Mouse (Mus musculus): Measurements from ENCODE around the gene Tm4sf5.

Gene Tm4sf5

GRCm38 (mm10) chr11:70541415-70541814 lies 36.4 kb downstream of the Tm4sf5 start:
- no peak for DNase-seq (ENCODE audit: low spot score in 2 of 2)

GRCm38 (mm10) chr11:70544496-70544895 lies 39.5 kb downstream of the Tm4sf5 start:
- DNase-seq (ENCODE audit: low spot score in 2 of 2) = no peak

GRCm38 (mm10) chr11:70551526-70551925 lies 46.5 kb downstream of the Tm4sf5 start:
- no peak for DNase-seq (ENCODE audit: low spot score in 2 of 2)

DNA sequence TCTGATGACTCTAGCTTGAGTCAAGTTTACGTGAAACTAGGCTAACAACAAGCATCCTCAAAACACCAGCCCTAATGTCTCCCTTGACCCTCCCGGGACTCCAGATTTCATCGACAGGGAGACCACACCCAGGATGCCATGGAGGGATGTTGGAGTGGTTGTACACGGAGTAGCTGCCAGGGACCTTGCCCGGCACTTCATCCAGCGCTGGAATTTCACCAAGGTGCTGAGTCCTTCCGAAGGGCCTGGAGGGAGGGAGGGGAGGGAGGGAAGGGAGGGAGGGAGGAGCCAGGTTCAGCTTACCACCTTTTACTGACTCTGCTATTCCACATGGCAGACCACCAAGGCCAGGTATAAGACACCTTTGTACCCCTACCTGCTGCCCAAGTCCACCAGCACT lies 48.9 kb downstream of the Tm4sf5 start:
- DNase-seq (ENCODE audit: low spot score in 2 of 2) = no peak

GRCm38 (mm10) chr11:70557545-70557944 lies 52.5 kb downstream of the Tm4sf5 start:
- no peak for DNase-seq (ENCODE audit: low spot score in 2 of 2)
